Mouse (Mus musculus): ENCODE data around the gene Pde6h.

DNA sequence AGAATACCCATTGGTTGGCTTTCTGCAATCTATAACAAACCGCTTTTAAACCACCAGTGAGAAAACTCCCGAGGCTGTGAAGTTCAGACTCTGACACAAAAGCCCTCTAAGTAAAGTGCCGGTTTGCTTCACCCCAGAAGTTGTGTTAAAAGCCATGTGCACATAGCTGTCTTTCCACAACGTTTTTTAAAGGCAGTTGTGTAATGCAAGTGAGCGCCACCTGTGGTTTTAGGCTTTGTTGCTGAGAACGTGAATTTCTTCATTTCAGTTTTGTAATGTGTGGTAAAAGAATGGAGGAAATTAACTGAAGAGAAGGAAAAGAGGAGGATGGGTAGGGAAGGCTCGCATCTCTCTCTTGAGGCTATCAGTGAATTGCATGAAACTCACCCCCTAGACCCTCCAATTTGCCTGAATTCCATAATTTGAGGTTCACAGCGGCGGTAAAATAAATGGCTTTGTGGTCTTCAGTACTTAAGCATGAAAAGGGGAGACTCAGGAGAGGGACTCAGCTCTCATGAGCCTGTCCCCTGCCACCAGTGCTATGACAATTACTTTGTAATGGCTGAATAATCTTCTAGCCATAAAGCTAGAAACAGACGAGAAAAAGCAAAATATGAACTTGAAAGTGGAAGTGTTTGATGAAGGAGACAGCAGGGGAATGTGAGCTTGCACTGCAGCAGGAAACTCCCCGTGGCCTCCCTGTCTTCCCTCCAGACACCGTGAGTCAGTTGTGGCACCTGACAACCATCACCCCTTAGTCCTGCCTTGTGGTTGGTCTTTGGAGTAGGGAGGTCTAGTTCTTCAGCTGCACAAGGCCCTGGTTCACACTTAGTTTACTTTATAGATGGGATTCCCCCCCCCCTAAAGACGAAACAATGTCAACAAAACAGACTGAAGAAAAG is 41.2 kb downstream of the Pde6h start:
- no peak for TF ChIP-seq CTCF (IDR thresholded peaks at IDR 0.05; ENCODE audit: low read depth, low read length)
- no peak for TF ChIP-seq POLR2A (IDR thresholded peaks at IDR 0.05; ENCODE audit: extremely low read depth, insufficient read depth, low read length)

All from liver, adult 2 months (tissue).